Mouse (Mus musculus) limb, embryonic 13.5 days (tissue): ENCODE results near the gene Lcor. TPM values are rescaled to one million over a fixed set of nuclear protein-coding genes. Genes with fewer than 3 reads are reported as not detected.
A peak's percentile ranks its signal among the peaks of the same experiment; 100 is the strongest.

Experiments used
- ATAC-seq: fragments of 200-750 bp; cut with Nextera tagmentation; 2 replicates; pipeline ENCODE4 v1.8.0; 2017; ENCODE audit warnings: low read depth, moderate number of reproducible peaks, moderate TSS enrichment; ENCODE audit not compliant: low FRiP score
- H3K27ac ChIP-seq: fragments of 300-500 bp; sonication (generic); 2 replicates; pipeline ENCODE4 v1.5.1; 2015; ENCODE audit warnings: inconsistent platforms, mild to moderate bottlenecking, moderate library complexity
- H3K27me3 ChIP-seq: fragments of 300-500 bp; sonication (generic); 2 replicates; pipeline ENCODE4 v1.6.1; 2015; ENCODE audit warnings: mild to moderate bottlenecking, inconsistent platforms
- H3K36me3 ChIP-seq: fragments of 300-500 bp; sonication (generic); 2 replicates; pipeline ENCODE4 v1.6.1; 2015; ENCODE audit warnings: inconsistent platforms, mild to moderate bottlenecking, moderate library complexity
- H3K4me1 ChIP-seq: fragments of 300-500 bp; sonication (generic); 2 replicates; pipeline ENCODE4 v1.6.1; 2015; ENCODE audit warnings: inconsistent platforms
- H3K4me2 ChIP-seq: fragments of 300-500 bp; sonication (generic); replicated peaks from 2 replicates; pipeline ENCODE4 v1.6.1; 2015; ENCODE audit warnings: inconsistent platforms, mild to moderate bottlenecking, moderate library complexity
- H3K4me3 ChIP-seq: fragments of 300-500 bp; sonication (generic); 2 replicates; pipeline ENCODE4 v1.5.1; 2015; ENCODE audit warnings: moderate library complexity, mild to moderate bottlenecking, inconsistent platforms
- H3K9ac ChIP-seq: fragments of 300-500 bp; sonication (generic); 2 replicates; pipeline ENCODE4 v1.6.1; 2015; ENCODE audit warnings: mild to moderate bottlenecking, inconsistent platforms
- H3K9me3 ChIP-seq: fragments of 300-500 bp; sonication (generic); 2 replicates; pipeline ENCODE4 v1.6.1; 2016; ENCODE audit warnings: inconsistent platforms
- WGBS: fragments of 180-500 bp; shearing (Covaris S2); methylation state at CpG from one replicate; pipeline ENCODE4 v1.1.7; 2015; 5-methylcytosine and 5-hydroxymethylcytosine counted together
- polyA plus RNA-seq: library from polyadenylated mRNA; unstranded; fragments of >200 nt; fragmentation: Nextera tagmentation; extraction: Ambion mirVana; gene quantifications from 2 replicates; pipeline ENCODE4 v1.2.1, GENCODE M21; 2015

Gene Lcor
- polyA plus RNA-seq, 1 experiment from 2014 or later: 10.5 TPM

DNA sequence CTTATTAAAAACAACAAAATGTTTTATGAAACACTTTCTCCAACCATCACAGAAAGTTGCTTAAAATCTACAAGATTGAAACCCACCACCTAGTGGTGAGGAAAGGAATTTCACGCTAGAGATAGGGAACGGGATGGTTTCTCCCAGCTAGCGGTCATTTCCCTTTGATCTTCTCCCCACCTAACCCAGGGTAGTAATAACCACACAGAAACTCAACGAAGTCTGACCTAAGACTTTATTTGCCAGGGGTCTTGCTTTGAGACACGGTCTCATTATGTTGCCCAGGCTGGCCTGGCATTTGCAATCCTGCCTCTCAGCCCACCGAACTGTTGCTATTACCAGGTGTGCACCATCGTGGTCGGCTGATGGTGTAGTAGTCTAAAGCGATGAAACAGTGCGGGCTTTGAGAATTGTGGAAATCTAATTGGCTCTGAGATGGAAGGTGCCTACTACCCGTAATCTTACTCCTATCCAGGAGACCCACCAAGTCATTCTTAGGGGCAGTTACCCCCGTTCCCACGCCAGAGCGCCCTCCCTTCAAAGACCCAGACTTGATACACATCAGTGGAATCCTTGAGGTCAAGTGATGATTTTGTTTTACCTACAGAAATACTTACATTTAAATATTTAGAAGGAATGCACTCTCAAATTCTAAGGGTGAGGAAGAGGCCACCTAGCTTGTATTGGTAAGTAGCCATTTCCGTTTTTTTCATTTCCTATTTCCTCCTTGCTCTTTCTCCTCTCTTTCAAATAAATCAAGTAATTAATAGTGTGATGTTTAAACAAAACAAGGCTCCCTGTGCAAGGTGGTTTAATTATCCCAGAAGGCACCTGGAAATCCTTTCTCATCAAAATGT, 1.2 kb upstream of the Lcor start:
- H3K27me3 ChIP-seq: no peaks in the 10 kb centered on the region
- H3K4me1 ChIP-seq: peaks cover 17% of the 10 kb centered on the region
- H3K27ac ChIP-seq: no peak overlapping the region
- H3K36me3 ChIP-seq: no peaks in the 10 kb centered on the region
- H3K4me3 ChIP-seq: peak overlapping the region; percentile 90
- H3K4me2 ChIP-seq: peak overlapping the region; percentile 95
- no peak overlapping the region for H3K9ac ChIP-seq
- no peaks in the 10 kb centered on the region for H3K9me3 ChIP-seq
- 10% methylated on average over 15 of the region's 15 CpGs for WGBS
- ATAC-seq: no peak

DNA sequence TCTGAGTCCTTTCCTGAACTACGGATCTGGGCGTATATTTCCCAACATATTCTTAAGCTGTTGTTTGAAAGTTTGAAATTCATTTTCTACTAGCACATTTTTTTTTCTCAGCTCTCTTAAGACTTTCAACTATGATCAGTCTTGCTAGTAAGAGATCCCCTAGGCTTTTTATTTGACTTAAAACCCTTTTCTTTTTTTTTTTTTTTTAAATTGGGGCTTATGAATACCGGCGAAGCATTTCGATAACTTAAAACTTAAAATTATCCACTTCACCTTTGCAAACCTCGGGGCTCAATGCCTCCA, 599 bp upstream of the Lcor start:
- Histone ChIP-seq H3K27me3 (no peaks in the 10 kb centered on the region), H3K4me3 (peak overlapping the region; percentile 90), H3K36me3 (no peaks in the 10 kb centered on the region), H3K4me1 (peaks cover 20% of the 10 kb centered on the region), H3K27ac (peak overlapping the region; percentile 97), H3K4me2 (peak overlapping the region; percentile 95), H3K9ac (peak overlapping the region; percentile 91), H3K9me3 (no peaks in the 10 kb centered on the region)
- 5% methylated on average over 6 of the region's 6 CpGs for WGBS
- ATAC-seq: no peak

DNA sequence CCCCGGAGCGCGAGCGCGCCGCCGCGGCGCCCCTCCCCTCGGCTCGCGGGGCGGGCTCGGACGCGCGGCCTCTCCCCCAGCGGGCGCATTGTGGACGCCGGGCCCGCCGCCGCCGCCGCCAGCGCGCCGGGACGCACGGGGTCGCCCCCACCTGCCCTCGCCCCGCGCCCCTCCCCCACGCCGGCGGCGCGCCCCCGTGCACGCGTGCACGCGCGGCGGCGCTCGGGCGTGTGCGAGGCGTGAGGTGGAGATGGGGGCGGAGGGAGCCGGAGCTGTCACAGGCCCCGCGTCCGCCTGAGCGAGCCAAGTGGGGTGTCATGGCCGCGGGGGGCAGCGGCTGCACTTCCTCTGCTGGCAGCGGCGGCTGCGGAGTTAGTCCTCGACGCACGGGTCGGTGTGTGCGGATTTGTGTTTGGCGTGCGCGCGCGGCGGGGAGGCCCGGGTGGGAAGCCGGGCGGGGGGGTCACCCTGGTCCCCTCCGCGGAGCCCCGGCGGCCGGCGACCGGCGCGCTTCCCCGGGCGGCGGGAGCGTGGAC, 540 bp downstream of the Lcor start:
- peaks cover 20% of the 10 kb centered on the region for H3K4me1 ChIP-seq
- peak overlapping the region; percentile 97 for H3K27ac ChIP-seq
- peak overlapping the region; percentile 90 for H3K4me3 ChIP-seq
- peak overlapping the region; percentile 91 for H3K9ac ChIP-seq
- H3K36me3 ChIP-seq: no peaks in the 10 kb centered on the region
- H3K9me3 ChIP-seq: no peaks in the 10 kb centered on the region
- peak overlapping the region; percentile 95 for H3K4me2 ChIP-seq
- WGBS: 0% methylated on average over 46 of the region's 91 CpGs
- ATAC-seq: peak; percentile 74
- no peaks in the 10 kb centered on the region for H3K27me3 ChIP-seq

DNA sequence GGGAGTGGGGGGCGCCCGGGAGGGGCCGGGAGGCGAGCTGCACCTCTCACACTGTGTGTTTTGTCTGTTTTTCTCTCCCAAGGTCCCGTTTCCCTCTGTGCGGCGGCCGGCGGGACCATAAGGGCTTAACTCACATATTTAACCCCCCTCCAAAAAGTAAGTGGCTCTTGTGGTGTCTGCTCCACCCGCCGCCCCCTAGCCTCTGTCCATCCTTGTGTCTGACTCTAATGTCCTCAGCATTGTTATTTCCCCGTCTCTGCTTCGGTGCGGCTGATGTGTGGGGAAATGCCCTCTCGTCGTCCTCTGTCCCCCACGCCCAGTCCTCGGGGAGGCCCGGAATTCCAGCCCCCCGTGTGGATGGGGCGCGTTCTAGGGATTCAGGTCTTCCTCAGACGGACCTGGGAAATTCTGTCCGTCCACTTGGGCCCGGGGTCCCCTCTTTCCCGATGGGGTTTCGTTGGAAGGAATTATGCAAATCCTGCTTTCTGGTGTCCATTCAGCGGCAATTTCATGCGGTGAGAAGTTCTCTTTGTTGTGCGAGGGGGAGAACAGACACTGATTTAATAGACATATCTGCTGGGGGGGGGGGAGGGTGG, 1.1 kb downstream of the Lcor start:
- peak; percentile 18 for ATAC-seq
- peaks cover 20% of the 10 kb centered on the region for H3K4me1 ChIP-seq
- under 1% methylated on average over 29 of the region's 30 CpGs for WGBS

DNA sequence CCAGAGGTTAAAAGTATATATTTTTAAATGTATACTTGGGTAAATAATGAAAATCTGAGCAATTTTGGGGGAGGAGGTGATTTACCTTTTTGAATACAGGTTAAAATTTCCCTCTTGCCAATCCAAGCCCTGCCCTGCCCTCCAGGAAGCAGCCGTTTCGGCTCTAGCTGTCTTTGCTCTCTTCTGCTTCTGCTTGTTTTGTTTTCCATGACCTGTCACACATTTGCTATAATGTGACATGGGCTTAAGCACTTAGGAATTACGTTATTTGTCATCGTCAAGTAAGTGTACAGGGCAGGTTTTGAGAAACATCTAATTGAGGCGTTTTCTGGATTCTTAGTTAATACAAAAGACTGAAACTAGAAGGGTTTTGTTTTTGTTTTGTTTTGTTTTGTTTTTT, 1.9 kb downstream of the Lcor start:
- H3K4me2 ChIP-seq: peak overlapping the region; percentile 95
- H3K9ac ChIP-seq: no peak overlapping the region
- no peak for ATAC-seq

More for the DNA sequence above, 1.1 kb downstream of the Lcor start:
- Histone ChIP-seq H3K4me2 (peak overlapping the region; percentile 95), H3K36me3 (no peaks in the 10 kb centered on the region), H3K4me3 (peak overlapping the region; percentile 90), H3K27me3 (no peaks in the 10 kb centered on the region), H3K27ac (peak overlapping the region; percentile 97), H3K9ac (peak overlapping the region; percentile 91), H3K9me3 (no peaks in the 10 kb centered on the region)

DNA sequence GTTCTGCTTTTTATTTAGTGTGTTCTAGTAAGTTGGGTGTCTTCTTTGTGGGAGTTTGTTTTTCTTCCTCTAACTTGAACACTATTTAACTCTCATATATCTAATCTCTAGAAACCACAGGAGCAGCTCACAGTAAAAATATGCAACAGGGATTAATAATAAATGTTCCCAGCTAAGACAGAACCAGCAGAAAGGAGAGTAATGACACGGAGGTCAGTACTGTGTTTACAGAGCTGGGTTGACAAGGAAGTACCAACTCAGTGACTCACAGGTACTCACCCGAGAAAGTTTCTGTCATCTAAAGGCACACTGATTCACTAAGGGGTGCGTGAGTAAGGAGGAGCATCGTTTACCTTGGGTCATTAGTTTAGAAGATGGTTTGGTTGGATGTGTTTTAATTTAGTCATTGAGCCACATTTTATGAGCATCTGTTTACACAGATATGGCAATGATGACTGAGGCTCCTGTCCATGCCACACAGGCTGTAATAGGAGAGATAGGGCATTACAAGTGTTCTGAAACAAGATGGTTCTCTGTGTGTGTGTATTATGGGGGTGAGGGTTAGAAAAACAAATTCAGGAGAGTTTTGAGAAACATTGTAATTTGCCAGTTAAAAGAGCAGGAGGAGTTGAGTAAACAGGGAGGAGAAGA, 13.1 kb downstream of the Lcor start:
- H3K4me3 ChIP-seq: no peak overlapping the region

More for the DNA sequence above, 1.9 kb downstream of the Lcor start:
- no peaks in the 10 kb centered on the region for H3K9me3 ChIP-seq
- no peaks in the 10 kb centered on the region for H3K36me3 ChIP-seq
- peak overlapping the region; percentile 16 for H3K4me3 ChIP-seq
- no peaks in the 10 kb centered on the region for H3K27me3 ChIP-seq
- WGBS: 43% methylated on average over 5 of the region's 5 CpGs
- peaks cover 20% of the 10 kb centered on the region for H3K4me1 ChIP-seq
- no peak overlapping the region for H3K27ac ChIP-seq

DNA sequence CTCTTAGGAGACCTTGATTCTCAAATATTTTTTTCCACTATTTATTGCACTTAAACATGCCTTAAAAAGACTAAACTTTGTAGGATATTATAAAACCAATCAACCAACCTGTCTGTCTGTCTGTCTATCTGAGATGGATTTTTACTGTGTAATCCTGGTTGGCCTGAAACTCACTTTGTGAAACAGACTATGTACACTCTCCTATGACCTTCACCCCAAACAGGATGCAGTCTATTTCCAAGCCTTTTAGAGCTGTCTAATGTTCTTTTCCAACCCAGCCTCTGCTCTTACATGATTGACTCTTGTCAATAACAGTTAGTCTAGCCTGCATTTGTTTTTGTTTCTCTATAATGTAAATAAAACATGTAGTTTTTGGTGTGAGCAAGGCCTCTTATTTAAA, 13.6 kb downstream of the Lcor start:
- ATAC-seq: no peak
- H3K4me2 ChIP-seq: no peak overlapping the region

More for the DNA sequence above, 13.1 kb downstream of the Lcor start:
- Histone ChIP-seq H3K27me3 (no peaks in the 10 kb centered on the region), H3K9ac (no peak overlapping the region), H3K4me1 (no peaks in the 10 kb centered on the region), H3K27ac (no peak overlapping the region), H3K36me3 (0 out of 2 replicates have a peak, but pooled peaks cover 5% of the 10 kb centered on the region), H3K9me3 (no peaks in the 10 kb centered on the region), H3K4me2 (no peak overlapping the region)
- WGBS: 72% methylated on average over 4 of the region's 4 CpGs
- no peak for ATAC-seq

DNA sequence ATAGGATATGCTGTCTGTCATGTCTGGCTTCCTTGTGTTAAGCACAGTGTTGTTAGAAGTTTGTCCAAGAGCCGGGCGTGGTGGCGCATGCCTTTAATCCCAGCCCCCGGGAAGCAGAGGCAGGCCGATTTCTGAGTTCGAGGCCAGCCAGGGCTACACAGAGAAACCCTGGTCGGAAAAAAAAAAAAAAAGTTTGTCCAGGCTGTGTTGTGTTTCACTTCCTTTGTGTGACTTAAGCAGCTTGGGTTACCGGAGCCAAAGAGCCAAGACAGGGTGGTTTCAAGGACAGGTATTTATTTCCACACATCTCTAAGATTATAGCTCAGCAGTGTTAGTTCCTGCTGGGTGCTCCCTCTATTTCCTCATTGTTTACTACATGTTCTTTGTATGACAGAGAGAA, 25.4 kb downstream of the Lcor start:
- H3K4me1 ChIP-seq: no peaks in the 10 kb centered on the region
- no peak overlapping the region for H3K27ac ChIP-seq
- H3K4me3 ChIP-seq: no peak overlapping the region
- WGBS: 95% methylated on average over 8 of the region's 8 CpGs
- no peaks in the 10 kb centered on the region for H3K9me3 ChIP-seq
- H3K36me3 ChIP-seq: peaks cover 5% of the 10 kb centered on the region; the same call in 1 of the 2 replicates
- no peak overlapping the region for H3K9ac ChIP-seq
- no peaks in the 10 kb centered on the region for H3K27me3 ChIP-seq
- no peak for ATAC-seq
- H3K4me2 ChIP-seq: no peak overlapping the region

More for the DNA sequence above, 13.6 kb downstream of the Lcor start:
- Histone ChIP-seq H3K9me3 (no peaks in the 10 kb centered on the region), H3K9ac (no peak overlapping the region), H3K4me1 (no peaks in the 10 kb centered on the region), H3K27me3 (no peaks in the 10 kb centered on the region), H3K4me3 (no peak overlapping the region), H3K27ac (no peak overlapping the region), H3K36me3 (0 out of 2 replicates have a peak, but pooled peaks cover 2% of the 10 kb centered on the region)

DNA sequence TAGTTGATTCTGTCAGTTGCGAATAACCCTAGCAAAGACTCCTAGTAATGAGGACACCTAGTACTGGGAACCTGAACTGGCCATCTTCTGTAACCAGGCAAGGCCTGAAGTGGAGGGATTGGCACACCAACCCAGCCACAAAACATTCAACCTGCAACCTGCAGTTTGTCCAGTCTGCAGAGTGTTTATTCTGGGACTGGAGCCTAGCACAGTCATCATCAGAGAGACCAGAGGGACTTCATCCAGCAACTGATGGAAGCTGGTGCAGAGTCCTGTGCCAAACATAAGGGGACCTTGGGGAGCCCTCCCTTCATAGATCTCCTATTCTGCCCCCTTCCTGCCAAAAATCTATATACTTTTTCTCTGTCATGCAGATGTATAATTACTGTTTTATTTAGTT, 32.4 kb downstream of the Lcor start:
- ATAC-seq: no peak
- WGBS: 90% methylated on average over 1 of the region's 1 CpGs
- no peak overlapping the region for H3K27ac ChIP-seq

DNA sequence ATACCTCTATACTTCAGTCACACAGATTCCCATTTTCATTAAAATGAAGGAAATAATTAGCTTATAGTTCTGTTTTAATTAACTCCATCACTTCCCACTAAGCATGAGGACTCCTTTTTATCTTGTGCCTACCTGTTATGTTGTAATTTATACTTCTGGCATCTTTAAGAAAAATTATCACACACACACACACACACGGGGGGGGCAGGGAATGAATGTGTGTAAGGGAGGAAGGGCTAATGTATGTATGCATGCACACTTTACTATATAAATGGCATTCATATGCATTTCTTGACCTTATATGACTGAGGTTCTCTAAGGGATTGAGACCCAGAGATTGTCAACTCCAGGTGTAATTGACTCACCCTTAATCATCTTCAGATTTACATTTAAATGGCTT, 33.1 kb downstream of the Lcor start:
- no peak overlapping the region for H3K4me2 ChIP-seq
- no peaks in the 10 kb centered on the region for H3K9me3 ChIP-seq
- no peaks in the 10 kb centered on the region for H3K4me1 ChIP-seq
- no peak overlapping the region for H3K27ac ChIP-seq
- whole genome bisulfite sequencing: 82% methylated on average over 1 of the region's 1 CpGs
- no peaks in the 10 kb centered on the region for H3K36me3 ChIP-seq
- H3K9ac ChIP-seq: no peak overlapping the region
- no peaks in the 10 kb centered on the region for H3K27me3 ChIP-seq
- H3K4me3 ChIP-seq: no peak overlapping the region
- ATAC-seq: no peak

More for the DNA sequence above, 32.4 kb downstream of the Lcor start:
- no peaks in the 10 kb centered on the region for H3K27me3 ChIP-seq
- no peak overlapping the region for H3K9ac ChIP-seq
- no peak overlapping the region for H3K4me3 ChIP-seq
- H3K36me3 ChIP-seq: no peaks in the 10 kb centered on the region
- no peak overlapping the region for H3K4me2 ChIP-seq
- H3K9me3 ChIP-seq: no peaks in the 10 kb centered on the region
- H3K4me1 ChIP-seq: no peaks in the 10 kb centered on the region

DNA sequence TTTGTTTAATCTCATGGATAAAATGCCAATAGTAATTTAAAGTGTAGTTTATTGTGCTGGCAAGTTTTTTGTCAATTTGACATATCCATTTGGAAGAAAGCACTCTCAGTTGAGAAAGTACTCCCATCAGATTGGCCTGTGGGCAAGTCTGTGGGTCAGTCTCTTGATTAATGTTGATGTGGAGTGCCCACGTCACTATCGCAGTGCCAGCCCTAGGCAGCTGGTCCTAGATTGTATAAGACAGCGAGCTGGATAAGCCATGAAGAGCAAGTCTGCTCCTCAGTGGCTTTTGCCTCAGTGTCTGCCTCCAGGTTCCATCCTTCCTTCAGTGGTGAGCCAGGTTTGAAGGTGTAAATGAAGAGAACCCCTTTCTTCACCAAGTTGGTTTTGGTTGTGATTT, 34.6 kb downstream of the Lcor start:
- H3K4me1 ChIP-seq: peaks cover 5% of the 10 kb centered on the region
- no peaks in the 10 kb centered on the region for H3K36me3 ChIP-seq
- no peak overlapping the region for H3K4me2 ChIP-seq
- H3K27ac ChIP-seq: no peak overlapping the region
- 92% methylated on average over 3 of the region's 3 CpGs for WGBS
- no peak for ATAC-seq
- H3K9ac ChIP-seq: no peak overlapping the region
- H3K4me3 ChIP-seq: no peak overlapping the region
- no peaks in the 10 kb centered on the region for H3K9me3 ChIP-seq
- H3K27me3 ChIP-seq: no peaks in the 10 kb centered on the region

DNA sequence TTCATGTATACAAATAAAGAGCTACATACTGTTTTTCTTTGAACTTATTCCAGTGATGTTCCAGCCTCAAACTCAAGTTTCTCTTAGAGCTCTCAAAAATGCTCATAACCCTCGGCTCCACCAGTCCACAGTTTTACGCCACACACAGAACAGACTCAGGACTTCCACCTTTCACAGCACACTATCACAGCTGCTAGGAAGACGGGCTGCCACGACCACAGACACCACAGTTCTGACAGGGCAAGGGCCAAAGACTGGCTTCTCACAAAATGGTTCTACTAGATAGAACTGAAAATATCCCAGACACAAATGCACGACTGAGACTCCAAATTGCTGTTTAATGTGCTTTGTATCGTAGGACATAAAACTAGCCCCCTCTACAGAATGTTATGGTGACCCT, 36.7 kb downstream of the Lcor start:
- 77% methylated on average over 6 of the region's 6 CpGs for WGBS
- Histone ChIP-seq H3K36me3 (no peaks in the 10 kb centered on the region), H3K27ac (no peak overlapping the region), H3K27me3 (no peaks in the 10 kb centered on the region), H3K4me2 (no peak overlapping the region), H3K4me3 (no peak overlapping the region), H3K9me3 (no peaks in the 10 kb centered on the region), H3K4me1 (peaks cover 19% of the 10 kb centered on the region), H3K9ac (no peak overlapping the region)
- ATAC-seq: no peak
